Mouse (Mus musculus): ENCODE results near the gene 1600002K03Rik. TPM values are rescaled to one million over a fixed set of nuclear protein-coding genes. Genes with fewer than 3 reads are reported as not detected.

Gene 1600002K03Rik
- 32.8 TPM for polyA plus RNA-seq (2017; shearing (Covaris generic))

DNA sequence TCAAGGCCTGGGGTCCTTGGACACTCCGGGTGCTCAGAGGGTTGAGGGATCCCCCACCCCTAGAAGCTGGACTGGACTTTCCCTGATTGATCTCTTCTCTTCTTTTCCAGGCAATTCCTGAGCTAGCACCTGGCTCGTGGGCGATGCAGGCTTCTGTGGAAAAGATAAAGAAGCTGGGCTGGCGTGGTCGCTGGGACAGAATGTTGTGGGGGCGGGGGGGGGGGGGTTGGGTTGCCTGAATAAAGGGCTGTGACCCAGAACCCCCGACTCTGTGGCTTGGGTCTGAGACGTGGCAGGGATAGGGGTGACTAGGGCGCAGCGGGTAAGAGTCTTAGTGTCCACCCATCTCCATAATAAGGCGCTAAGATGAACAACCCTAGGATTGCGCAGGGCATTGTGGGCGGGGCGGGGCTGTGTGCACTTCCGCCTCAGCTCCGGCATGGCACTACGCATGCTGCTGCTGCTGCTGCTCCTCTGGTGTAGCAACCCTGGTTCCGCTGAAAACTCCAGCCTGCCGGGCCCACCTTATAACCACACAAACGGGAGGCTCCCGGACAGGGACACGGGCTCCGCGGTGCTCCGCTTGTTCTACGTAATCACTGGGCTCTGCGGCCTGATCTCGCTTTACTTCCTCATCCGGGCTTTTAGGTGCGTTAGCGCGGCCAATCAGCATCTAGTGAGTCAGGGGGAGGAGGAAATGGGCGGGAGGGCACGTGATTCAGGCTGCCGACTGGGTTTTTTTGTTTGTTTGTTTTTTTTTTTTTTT lies at the start of gene 1600002K03Rik:
Gene 1600002K03Rik, plus strand, starts transcription at position 418 of the 766 bp plus-strand sequence.

DNA sequence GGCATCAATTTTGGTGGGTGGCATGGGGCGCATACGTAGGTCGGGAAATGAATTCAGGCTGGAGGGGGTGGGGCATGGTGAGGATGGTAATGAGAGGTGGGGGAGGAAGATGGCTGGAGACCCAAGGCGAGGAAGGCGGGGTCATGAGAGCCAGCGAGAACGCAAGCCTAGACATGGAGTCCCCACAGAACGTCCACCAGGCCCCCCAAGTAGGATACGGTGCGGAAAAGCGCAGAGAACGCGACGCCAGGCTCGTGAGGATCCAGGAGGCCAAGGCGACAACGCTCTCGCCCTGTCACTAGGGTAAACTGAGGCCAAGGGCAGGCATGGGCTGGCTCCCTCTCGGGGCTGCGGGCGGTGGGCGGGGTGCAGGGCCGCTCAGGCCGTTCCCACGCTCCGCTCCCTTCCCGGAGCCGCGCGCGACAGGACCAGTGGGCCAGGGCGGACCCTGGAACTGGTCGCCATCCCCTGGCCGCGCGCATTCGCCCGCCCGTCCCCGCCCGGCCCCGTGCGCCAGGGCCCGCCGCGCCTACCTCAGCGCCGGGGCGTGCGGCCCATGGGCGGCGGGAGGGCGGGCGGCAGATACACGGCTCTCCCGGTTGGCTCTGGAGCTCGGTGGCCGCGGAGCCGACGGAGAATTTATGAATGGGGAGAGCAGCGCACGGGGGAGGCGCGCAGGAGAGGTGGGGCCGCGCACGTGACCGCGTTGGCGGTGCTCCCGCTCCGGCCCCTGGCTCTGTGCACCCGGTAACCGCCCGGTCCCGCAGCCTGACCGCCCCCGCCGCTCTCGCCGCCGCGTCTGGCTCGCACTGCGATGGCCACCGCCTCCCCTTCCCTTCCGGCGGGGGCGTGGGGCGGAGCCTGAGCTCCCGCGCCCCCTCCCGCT lies 33.9 kb upstream of the 1600002K03Rik start, which contains the start of gene Atp5d:
Gene Atp5d, plus strand, starts transcription at position 80 of the 886 bp plus-strand sequence.

DNA sequence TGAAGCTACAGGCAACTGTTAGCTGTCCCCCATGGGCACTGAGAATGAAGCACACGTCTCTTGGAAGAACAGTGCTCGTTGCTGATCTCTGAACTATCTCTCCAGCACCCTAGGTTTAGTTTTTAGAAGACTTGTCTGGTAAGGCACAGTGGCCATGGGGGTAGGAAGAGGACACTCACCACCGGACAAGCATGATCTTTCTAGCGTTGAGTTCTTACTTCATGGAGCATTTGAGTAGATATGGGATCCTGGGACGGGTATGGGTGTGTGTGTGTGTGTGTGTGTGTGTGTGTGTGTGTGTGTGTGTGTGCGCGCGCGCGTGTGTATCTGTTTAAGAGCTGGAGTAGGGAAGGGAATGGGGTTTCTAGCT lies 32.1 kb upstream of the 1600002K03Rik start, which contains the start of gene Cbarp:
Gene Cbarp, minus strand, starts transcription at position 170 of the 370 bp plus-strand sequence.

DNA sequence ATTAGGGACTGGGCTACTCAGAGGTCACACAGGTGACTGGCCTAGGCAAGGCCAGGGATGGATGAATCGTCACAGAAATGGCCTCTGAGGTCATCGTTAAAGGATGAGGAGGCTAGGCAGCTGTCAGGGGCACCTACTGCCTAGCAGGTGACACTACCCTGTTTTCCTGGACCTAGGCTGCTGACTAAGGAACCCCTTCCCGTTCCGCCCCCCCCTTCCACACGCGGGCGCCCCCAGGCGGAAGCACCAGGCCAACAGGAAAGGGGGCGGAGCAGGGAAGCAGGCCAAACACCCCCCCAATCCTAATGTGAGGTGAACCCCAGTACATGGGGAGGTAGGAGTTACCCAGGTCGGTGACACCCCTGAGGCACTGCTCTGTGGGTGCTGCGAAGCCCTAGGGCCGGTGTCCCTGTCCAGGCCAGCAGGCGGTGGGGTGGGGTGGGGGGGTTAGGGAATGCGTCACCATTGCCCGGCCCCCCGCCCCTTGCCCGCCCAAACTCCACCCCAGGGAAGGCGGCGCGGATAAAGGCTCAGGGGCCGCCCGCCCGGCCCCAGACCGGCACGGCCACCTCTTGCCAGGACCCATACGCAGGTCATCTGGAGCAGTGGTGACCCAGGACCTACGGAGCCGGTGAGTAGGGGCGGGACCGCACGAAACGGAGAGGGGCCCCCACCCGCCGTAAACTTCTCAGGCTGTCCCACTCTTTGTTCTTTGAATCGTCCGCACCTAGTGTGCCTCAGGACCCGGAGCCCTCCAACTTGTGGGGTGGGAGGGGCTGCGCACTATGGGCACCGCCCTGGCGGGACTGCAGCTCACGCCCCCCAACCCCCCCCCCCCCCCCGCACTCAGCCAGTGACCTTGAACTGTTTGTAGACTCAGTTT lies 24.8 kb upstream of the 1600002K03Rik start, which contains the start of gene Midn:
Gene Midn, plus strand, starts transcription at position 554 of the 883 bp plus-strand sequence.

DNA sequence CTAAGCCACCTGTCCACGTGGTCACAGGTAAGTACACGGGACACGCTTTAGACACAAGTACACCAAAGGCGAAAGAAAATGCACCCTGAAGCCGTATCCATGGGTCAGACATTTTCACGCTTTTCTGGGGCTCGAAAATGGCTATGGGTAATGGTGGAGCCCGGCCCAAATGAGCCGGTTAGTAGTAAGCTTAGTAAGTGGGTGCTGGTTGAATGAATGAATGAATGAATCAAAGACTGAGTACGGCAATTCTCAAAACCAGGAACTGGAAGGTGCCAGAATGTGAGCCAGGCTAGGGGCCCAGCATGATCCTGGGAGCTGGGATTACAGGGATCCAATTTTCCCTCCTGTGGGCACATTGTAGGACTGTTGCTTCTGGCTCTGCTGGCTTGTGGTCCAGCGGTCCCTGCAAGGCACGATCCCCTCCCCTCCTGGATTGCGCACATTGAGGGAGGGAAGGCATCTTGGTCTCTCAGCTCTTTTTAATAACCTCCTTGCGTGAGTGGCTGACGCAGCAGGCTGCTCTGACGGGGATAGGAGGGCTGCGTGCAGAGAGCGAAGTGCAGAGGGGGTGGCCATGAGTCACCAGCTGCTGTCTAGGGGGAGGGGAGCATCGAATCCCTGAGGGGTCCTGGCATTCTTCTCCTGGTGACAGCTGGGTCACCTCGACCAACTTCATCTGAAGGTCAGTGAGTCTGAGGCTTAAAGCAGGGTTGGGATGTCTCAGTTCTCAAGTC lies 7.2 kb upstream of the 1600002K03Rik start, which contains the start of gene Cirbp:
Gene Cirbp, plus strand, starts transcription at position 594 of the 737 bp plus-strand sequence.

DNA sequence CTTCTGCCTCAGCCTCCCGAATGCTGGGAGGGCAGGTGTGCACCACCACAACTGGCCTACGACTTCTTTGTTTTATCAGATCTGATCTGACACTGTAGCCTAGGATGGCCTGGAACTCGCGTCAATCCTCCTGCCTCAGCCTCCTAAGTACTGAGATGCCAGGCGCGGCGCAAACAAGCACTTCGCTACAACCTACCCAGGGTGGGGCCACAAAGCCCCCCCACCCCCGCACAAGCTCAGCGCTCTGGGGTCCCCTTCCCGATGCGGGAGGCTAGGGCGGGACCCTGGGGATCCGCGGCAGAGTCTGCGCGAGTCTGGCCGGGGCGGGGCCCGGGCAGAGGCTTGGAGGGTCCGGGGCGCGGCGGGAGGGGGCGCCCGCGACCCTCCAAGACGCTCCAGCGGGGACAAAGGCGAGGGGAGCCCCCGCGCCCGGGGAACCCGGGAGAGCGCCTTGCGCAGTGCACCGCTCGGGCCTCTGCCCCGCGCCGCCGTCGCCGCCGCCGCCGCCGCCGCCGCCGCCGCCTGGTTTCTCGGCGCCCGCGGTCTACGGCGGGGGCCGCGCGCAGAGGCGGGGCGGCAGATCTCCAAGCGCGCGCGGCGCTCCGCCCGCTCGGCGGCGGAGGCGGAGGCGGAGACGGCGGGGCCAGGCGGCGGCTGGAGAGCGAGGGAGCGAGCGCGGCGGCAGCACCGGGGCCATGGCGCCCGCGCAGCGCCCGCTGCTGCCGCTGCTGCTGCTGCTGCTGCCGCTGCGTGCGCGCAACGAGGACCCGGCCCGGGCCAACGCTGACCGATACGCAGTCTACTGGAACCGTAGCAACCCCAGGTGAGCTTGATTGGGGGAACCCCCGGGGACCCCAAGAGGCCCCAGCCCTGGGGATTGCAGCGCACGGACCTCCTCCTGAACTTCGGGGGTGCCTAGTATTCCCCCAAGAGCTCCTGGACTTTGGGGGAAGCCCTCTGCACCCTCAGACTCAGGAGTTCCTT lies 6.6 kb downstream of the 1600002K03Rik start, which contains the start of gene Efna2:
Gene Efna2, plus strand, starts transcription at position 415 of the 984 bp plus-strand sequence.

Other genes with a start within 250 kb of the 1600002K03Rik start
- gene Arid3a, start 245.9 kb upstream of the 1600002K03Rik start, polyA plus RNA-seq (2017; shearing (Covaris generic)), result 7.4 TPM
- gene Wdr18, start 212.8 kb upstream of the 1600002K03Rik start, polyA plus RNA-seq (2017; shearing (Covaris generic)), result 79.7 TPM
- gene Grin3b, start 202.2 kb upstream of the 1600002K03Rik start, polyA plus RNA-seq (2017; shearing (Covaris generic)), result 0.22 TPM
- gene Tmem259, start 188.6 kb upstream of the 1600002K03Rik start, polyA plus RNA-seq (2017; shearing (Covaris generic)), result 3.8 TPM
- gene Cnn2, start 184.4 kb upstream of the 1600002K03Rik start, polyA plus RNA-seq (2017; shearing (Covaris generic)), result 1,134 TPM
- 62.4 TPM for gene Abca7, start 176.4 kb upstream of the 1600002K03Rik start, polyA plus RNA-seq (2017; shearing (Covaris generic))
- 911 TPM for gene Arhgap45, start 156.3 kb upstream of the 1600002K03Rik start, polyA plus RNA-seq (2017; shearing (Covaris generic))
- 250 TPM for gene Polr2e, start 133.1 kb upstream of the 1600002K03Rik start, polyA plus RNA-seq (2017; shearing (Covaris generic))
- gene Gpx4, start 125.8 kb upstream of the 1600002K03Rik start, polyA plus RNA-seq (2017; shearing (Covaris generic)), result 504 TPM
- gene Sbno2, start 67.4 kb upstream of the 1600002K03Rik start, polyA plus RNA-seq (2017; shearing (Covaris generic)), result 71.4 TPM
- 10.0 TPM for gene Stk11, start 57.1 kb upstream of the 1600002K03Rik start, polyA plus RNA-seq (2017; shearing (Covaris generic))
- 362 TPM for gene Atp5d, start 34.3 kb upstream of the 1600002K03Rik start, polyA plus RNA-seq (2017; shearing (Covaris generic))
- 2.3 TPM for gene Cbarp, start 32.1 kb upstream of the 1600002K03Rik start, polyA plus RNA-seq (2017; shearing (Covaris generic))
- 1.5 TPM for gene Midn, start 24.7 kb upstream of the 1600002K03Rik start, polyA plus RNA-seq (2017; shearing (Covaris generic))
- gene Cirbp, start 7.0 kb upstream of the 1600002K03Rik start, polyA plus RNA-seq (2017; shearing (Covaris generic)), result 293 TPM
- 0.38 TPM for gene Efna2, start 6.5 kb downstream of the 1600002K03Rik start, polyA plus RNA-seq (2017; shearing (Covaris generic))
- gene Mum1, start 53.5 kb downstream of the 1600002K03Rik start, polyA plus RNA-seq (2017; shearing (Covaris generic)), result 130 TPM
- 347 TPM for gene Ndufs7, start 76.2 kb downstream of the 1600002K03Rik start, polyA plus RNA-seq (2017; shearing (Covaris generic))
- gene Gamt, start 88.1 kb downstream of the 1600002K03Rik start, polyA plus RNA-seq (2017; shearing (Covaris generic)), result 1.8 TPM
- 40.9 TPM for gene Dazap1, start 88.5 kb downstream of the 1600002K03Rik start, polyA plus RNA-seq (2017; shearing (Covaris generic))
- 1,130 TPM for gene Rps15, start 119.5 kb downstream of the 1600002K03Rik start, polyA plus RNA-seq (2017; shearing (Covaris generic))
- gene Apc2, start 123.0 kb downstream of the 1600002K03Rik start, polyA plus RNA-seq (2017; shearing (Covaris generic)), result 0.33 TPM
- 91.4 TPM for gene 2310011J03Rik, start 147.6 kb downstream of the 1600002K03Rik start, polyA plus RNA-seq (2017; shearing (Covaris generic))
- 26.0 TPM for gene Pcsk4, start 156.6 kb downstream of the 1600002K03Rik start, polyA plus RNA-seq (2017; shearing (Covaris generic))
- gene Reep6, start 157.0 kb downstream of the 1600002K03Rik start, polyA plus RNA-seq (2017; shearing (Covaris generic)), result not detected
- gene Adamtsl5, start 175.5 kb downstream of the 1600002K03Rik start, polyA plus RNA-seq (2017; shearing (Covaris generic)), result not detected
- not detected for gene Plk5, start 183.5 kb downstream of the 1600002K03Rik start, polyA plus RNA-seq (2017; shearing (Covaris generic))
- 0.21 TPM for gene Mex3d, start 214.7 kb downstream of the 1600002K03Rik start, polyA plus RNA-seq (2017; shearing (Covaris generic))
- gene Mbd3, start 226.6 kb downstream of the 1600002K03Rik start, polyA plus RNA-seq (2017; shearing (Covaris generic)), result 25.0 TPM
- 318 TPM for gene Uqcr11, start 233.9 kb downstream of the 1600002K03Rik start, polyA plus RNA-seq (2017; shearing (Covaris generic))

All from CD4-positive, CD25-positive, alpha-beta regulatory T cell, adult 9 weeks (primary cell).